Mouse (Mus musculus) v-Abl transformed pro-B cells (cell line): ENCODE results near the gene Nr2f6.

ENCODE experiments used
- in situ Hi-C, 2 experiments: fragments of 400-800 bp; cut with MboI; formaldehyde crosslinking; loops; one replicate each; pipeline ENCODE4 v1.15.1; 2025; ENCODE audit not compliant: unreplicated experiment in 2 of 2

Nr2f6 gene

DNA sequence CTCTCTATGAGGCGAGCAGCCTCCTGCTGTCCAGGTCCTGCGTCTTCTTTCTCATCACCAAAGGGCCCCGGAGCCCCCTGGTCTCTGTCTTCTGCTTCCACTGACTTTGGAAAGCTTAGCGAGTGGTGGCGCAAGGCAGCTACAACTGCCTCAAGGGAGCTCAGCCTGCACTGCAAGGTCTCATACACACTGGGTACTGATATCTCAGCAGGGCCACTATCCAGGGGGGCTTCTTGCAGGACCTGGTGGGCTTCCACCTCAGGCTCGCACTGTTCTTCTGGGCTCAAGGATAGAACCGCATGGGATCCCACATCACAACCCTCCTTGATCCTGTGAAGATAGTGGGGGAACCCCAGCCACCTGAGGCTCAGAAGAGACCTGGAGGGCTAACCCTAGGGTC, 12.7 kb upstream of the Nr2f6 start:
- in situ Hi-C loops, result loop anchor here in 1 of 2 experiments (25.0 kb wide), 1 partner anchor 682 kb away; the partner anchor contains the start of genes Gm3336, Iqcn and Pde4c

- in situ Hi-C loops, result loop anchor here in 1 of 2 experiments (25.0 kb wide), 1 partner anchor 681 kb away; the partner anchor contains the start of genes Gm3336, Iqcn and Pde4c
Observed at GRCm38 (mm10) chr8:71392871-71393270, 11.1 kb upstream of the Nr2f6 start.

- in situ Hi-C loops, result loop anchor here in 1 of 2 experiments (25.0 kb wide), 1 partner anchor 680 kb away; the partner anchor contains the start of genes Gm3336, Iqcn and Pde4c
Observed at GRCm38 (mm10) chr8:71392391-71392790, 10.6 kb upstream of the Nr2f6 start.

GRCm38 (mm10) chr8:71391696-71392095, 9.9 kb upstream of the Nr2f6 start:
- in situ Hi-C loops, result loop anchor here in 1 of 2 experiments (25.0 kb wide), 1 partner anchor 679 kb away; the partner anchor contains the start of genes Gm3336, Iqcn and Pde4c

DNA sequence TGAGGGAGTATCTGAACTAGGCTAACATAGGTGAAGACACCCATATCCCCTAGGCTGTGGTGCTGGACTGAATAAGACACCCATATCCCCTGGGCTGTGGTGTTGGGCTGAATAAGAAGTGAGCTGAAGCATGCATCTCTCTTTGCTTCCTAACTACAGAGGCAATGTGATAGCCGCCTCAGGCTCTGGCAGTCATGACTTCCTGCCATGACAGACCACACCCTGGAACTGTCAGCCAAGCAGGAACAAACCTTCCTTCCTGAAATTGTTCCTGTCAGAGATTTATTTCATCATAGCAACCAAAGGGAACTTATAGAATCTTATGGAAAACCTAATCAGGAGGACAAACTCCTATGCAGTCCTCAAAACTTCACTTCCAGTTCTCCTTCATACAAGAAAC, 6.5 kb upstream of the Nr2f6 start:
- in situ Hi-C loops, result loop anchor here in 1 of 2 experiments (25.0 kb wide), 1 partner anchor 676 kb away; the partner anchor contains the start of genes Gm3336, Iqcn and Pde4c

GRCm38 (mm10) chr8:71385212-71385835, 3.6 kb upstream of the Nr2f6 start:
- in situ Hi-C loops, result loop anchor here in 1 of 2 experiments (25.0 kb wide), 1 partner anchor 673 kb away; the partner anchor contains the start of genes Gm3336, Iqcn and Pde4c

DNA sequence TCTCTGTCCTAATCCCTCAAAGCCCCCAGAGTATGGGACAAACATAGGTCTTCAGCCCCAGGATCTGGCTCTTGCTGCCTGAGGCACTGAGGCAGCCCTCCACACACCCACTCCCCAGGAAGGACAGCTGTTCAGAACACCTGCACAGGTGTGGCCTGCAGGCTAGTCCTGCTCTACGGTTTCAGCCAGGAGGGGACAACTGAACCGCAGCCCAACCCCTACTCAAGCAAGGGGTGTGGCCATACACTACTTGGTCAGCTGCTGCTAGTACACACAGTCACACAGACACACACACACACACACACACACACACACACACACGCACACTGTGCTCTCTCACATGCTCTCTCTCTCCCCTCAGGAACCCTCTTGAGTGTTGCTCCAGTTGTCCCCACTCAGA, 2.1 kb upstream of the Nr2f6 start:
- in situ Hi-C loops, result loop anchor here in 1 of 2 experiments (25.0 kb wide), 1 partner anchor 672 kb away; the partner anchor contains the start of genes Gm3336, Iqcn and Pde4c

- in situ Hi-C loops, result loop anchor here in 1 of 2 experiments (25.0 kb wide), 1 partner anchor 671 kb away; the partner anchor contains the start of genes Gm3336, Iqcn and Pde4c
Observed at GRCm38 (mm10) chr8:71383396-71383795, 1.6 kb upstream of the Nr2f6 start.

DNA sequence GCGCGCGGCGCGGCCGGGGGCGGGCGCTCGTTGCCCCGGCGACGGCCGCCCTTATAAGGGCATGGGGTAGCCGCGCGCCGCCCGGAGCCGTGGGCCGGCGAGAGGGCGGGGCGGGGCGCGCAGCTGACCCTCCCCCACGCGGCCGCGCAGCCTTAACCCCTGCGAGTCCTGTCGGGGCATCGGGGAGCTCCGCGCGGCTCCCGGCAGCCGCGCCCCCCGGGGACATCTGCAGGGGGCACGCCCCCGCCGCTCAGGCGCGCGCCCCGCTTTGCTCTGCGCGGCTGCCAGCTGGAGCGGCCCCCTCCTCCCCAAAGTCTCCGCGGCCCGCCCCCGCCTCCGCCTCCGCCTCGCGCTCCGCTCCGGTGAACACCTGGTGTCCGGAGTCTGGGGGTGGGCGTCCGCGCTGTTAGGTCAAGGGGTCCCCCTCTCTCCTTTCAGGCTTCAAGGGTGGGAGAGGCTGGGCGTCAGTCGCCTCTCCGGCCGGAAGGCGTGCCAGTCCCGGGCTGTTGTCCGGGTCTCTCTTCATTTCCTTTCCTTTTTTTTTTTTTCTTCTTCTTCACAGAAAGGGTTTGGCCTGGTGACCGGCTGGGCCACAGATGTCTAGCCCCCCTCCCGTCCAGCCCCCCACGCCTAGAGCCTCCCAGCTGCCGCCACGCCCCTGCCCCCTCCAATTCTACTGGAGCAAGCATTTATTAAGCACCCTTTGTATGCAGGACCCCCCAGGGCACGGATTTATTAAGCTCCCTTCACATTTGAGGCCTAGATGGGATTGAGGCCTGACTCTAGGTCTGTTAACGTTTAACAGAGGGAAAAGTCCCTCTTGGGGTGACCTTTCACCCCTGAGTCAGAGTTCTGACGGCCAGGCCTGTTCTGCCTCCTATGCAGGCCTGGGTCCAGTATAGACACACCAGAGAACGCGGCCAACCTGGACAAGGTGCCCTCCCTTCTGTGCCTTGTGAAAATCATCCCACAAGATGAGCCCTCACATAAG, 506 bp upstream of the Nr2f6 start:
- in situ Hi-C loops, result loop anchor here in 1 of 2 experiments (25.0 kb wide), 1 partner anchor 670 kb away; the partner anchor contains the start of genes Gm3336, Iqcn and Pde4c

GRCm38 (mm10) chr8:71380178-71381171, 1.3 kb downstream of the Nr2f6 start:
- in situ Hi-C loops, result loop anchor here in 1 of 2 experiments (25.0 kb wide), 1 partner anchor 668 kb away; the partner anchor contains the start of genes Gm3336, Iqcn and Pde4c

- in situ Hi-C loops, result loop anchor here (10.0 to 25.0 kb wide), 2 partner anchors 485 to 667 kb away; partner anchors contain the start of genes Gm3336 (in 1 of the 2), Iqcn (in 1 of the 2), Pde4c (in 1 of the 2) and Rpl18a (in 1 of the 2)
Observed at GRCm38 (mm10) chr8:71379512-71380075, 2.2 kb downstream of the Nr2f6 start.

DNA sequence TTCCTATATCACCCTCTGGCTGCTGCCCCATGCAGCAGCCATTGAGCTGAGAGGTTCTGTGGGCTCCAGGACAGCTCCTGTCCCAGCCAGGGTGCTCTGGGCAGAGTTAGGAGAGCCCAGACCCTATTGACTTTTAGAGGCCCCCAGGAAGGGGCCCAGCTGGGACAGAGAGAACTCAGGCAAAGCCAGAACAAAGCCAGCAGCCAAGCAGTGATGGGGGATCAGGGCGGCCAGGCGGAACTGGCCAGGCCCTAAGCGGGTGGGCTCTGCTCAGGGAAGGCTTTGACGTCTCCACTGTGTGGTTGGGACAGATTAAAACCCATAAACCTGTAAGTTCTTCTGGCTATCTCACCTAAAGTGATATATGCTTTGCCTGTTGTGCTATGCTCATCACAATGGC, 2.8 kb downstream of the Nr2f6 start:
- in situ Hi-C loops, result loop anchor here (10.0 to 25.0 kb wide), 2 partner anchors 484 to 667 kb away; partner anchors contain the start of genes Gm3336 (in 1 of the 2), Iqcn (in 1 of the 2), Pde4c (in 1 of the 2) and Rpl18a (in 1 of the 2)

- in situ Hi-C loops, result loop anchor here (10.0 to 25.0 kb wide), 2 partner anchors 482 to 664 kb away; partner anchors contain the start of genes Gm3336 (in 1 of the 2), Iqcn (in 1 of the 2), Pde4c (in 1 of the 2) and Rpl18a (in 1 of the 2)
Observed at GRCm38 (mm10) chr8:71376423-71377030, 5.2 kb downstream of the Nr2f6 start.

DNA sequence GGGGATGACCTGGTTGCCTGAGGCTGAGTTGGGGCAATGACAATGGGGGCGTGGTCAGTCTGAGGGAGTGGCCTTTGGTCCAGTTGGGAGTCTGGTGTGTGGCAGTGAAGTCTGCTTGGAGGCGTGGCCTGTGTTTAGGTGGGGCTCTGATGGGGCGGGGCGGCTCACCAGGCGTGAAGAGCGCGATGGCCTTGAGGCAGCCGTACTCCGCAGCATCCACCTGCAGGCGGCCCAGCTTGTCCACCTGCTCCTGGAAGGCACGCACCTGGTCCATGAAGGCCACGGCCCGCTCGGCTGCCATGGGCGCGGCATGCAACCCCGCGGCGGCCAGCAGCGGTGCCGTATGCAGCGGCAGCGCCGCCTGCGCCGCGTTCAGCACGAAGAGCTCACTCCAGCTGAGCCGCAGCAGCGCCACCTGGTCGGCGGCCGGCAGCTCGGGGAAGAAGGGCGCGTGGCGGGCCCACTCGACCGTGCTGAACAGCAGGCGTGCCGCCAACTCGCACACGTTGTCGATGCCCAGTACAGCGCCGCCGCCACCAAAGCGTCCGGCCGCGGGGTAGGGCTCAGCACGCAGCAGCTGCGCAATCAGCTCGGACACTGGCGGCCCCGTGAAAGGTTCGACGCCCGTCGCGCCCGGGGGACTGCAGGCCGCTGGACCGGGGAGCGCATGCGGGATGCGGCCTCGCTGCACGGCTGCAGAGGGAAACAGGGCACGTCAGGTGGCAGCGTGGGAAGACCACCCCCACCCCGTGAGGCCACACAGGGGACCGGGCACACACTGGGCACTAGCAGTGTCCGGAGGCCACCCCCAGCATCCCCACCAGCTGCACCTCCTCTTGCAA, 6.0 kb downstream of the Nr2f6 start:
- in situ Hi-C loops, result loop anchor here (10.0 to 25.0 kb wide), 2 partner anchors 481 to 664 kb away; partner anchors contain the start of genes Gm3336 (in 1 of the 2), Iqcn (in 1 of the 2), Pde4c (in 1 of the 2) and Rpl18a (in 1 of the 2)

GRCm38 (mm10) chr8:71374616-71375206, 7.0 kb downstream of the Nr2f6 start:
- in situ Hi-C loops, result loop anchor here (5.0 to 25.0 kb wide), 4 partner anchors 33 to 662 kb away; partner anchors contain the start of genes Ankle1 (in 2 of the 2), Gm3336 (in 1 of the 2), Iqcn (in 1 of the 2) and Pde4c (in 1 of the 2)

DNA sequence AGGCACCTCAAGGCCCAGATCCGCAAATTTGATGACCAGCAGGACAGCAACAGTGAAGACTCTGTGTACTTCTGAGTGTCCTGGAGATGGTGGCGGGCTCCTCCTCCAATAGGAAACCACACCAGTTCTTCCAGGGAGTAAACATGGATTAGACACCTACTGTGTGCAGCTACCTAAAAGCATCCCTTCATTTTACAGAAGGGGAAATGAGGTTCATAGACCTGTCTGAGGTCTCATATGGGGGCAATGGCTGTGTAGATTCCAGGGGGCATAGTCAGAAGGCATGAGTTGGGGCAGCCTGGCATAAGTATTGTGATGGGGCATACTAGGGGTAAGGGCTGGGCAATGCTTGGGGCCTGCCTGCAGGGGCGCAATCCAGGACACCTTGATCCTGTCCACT, 8.8 kb downstream of the Nr2f6 start:
- in situ Hi-C loops, result loop anchor here (5.0 to 10.0 kb wide), 3 partner anchors 34 to 478 kb away; partner anchors contain the start of genes Ankle1 (in 2 of the 2), Rpl18a (in 1 of the 2) and Slc5a5 (in 1 of the 2)
